ENCODE assay signal across 14 mouse cellular contexts in the genomic region with DNA sequence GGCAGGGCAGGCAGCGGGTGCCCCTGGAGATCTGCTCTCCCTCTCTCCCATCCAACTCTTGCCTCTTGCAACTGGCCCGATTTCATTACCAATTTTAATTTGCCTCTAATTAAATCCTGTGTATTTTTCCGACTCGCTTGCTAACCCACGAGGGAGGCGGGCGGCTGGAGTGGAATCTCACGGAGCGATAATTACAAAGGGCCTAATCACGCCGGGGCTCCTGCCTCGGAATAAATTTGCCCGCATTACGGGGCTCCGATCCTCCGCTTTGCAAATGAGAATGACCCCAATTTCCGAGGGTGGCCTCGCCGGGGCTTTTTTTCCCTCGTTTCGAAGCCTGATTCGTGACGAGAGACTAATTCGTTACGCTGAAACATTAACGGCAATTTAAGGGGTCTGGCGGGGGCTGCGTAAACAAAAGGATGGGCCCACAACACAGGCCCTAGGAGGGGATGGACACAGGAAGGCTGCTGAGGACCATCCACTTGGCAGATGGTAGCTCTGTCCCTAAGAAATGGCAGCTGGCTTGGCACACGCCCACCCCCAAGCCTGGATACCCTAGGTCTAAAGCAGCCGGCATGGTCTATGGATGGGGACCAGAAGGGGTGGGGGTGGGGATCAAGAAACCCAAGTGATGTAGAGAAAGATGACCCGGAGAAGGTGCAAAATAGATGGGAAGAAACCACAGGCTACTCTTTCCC. TPM values are rescaled to one million over a fixed set of nuclear protein-coding genes. Genes with fewer than 3 reads are reported as not detected.
DNase-seq lines count a peak whose midpoint lies in the region; ATAC-seq lines count a peak whose summit lies in the region.
"Had no signal": no experiment of that assay in that cellular context is flagged by ENCODE, and none has a peak within 500 bp of the region (broad histone marks: within the 10 kb centered on the region; RNA-seq: fewer than 3 reads in every experiment).

No protein-coding gene starts in this region.

- peaks cover 61% of the 10 kb centered on the region for H3K4me1 ChIP-seq in forebrain, embryonic 13.5 days
- peaks cover 18% of the 10 kb centered on the region for H3K4me1 ChIP-seq in hindbrain, embryonic 16.5 days (ENCODE audit: control insufficient read depth, insufficient read depth, low read depth, low read length)
- H3K4me1 ChIP-seq in neural tube, embryonic 12.5 days: peaks cover 50% of the 10 kb centered on the region
- peaks cover 13% of the 10 kb centered on the region for H3K4me1 ChIP-seq in intestine, embryonic 15.5 days (replicated peaks)

- H3K27me3 ChIP-seq in forebrain, embryonic 13.5 days: peaks cover 18% of the 10 kb centered on the region
- H3K27me3 ChIP-seq in hindbrain, embryonic 16.5 days (replicated peaks; ENCODE audit: control insufficient read depth, insufficient read depth, low read length): peaks cover 2% of the 10 kb centered on the region; the same call in 1 of the 2 replicates
- H3K27me3 ChIP-seq in neural tube, embryonic 12.5 days (replicated peaks): no peaks in the 10 kb centered on the region
- no peaks in the 10 kb centered on the region for H3K27me3 ChIP-seq in intestine, embryonic 15.5 days (replicated peaks)
- H3K27me3 ChIP-seq: embryonic facial prominence, embryonic 12.5 days; heart, embryonic 15.5 days; liver, embryonic 13.5 days had no signal

- H3K4me2 ChIP-seq in forebrain, embryonic 13.5 days: peak overlapping the region; percentile 39
- peak overlapping the region; percentile 27; the same call in 1 of the 2 replicates for H3K4me2 ChIP-seq in hindbrain, embryonic 16.5 days (ENCODE audit: low read length)
- H3K4me2 ChIP-seq in neural tube, embryonic 12.5 days (replicated peaks): peak overlapping the region; percentile 38
- no peak overlapping the region for H3K4me2 ChIP-seq in intestine, embryonic 15.5 days (replicated peaks)
- H3K4me2 ChIP-seq: embryonic facial prominence, embryonic 12.5 days had no signal

- peaks cover 56% of the 10 kb centered on the region for H3K36me3 ChIP-seq in forebrain, embryonic 13.5 days (ENCODE audit: poor library complexity, severe bottlenecking)
- H3K36me3 ChIP-seq in hindbrain, embryonic 16.5 days (ENCODE audit: control insufficient read depth, insufficient read depth, low read length): peaks cover 17% of the 10 kb centered on the region
- peaks cover 47% of the 10 kb centered on the region for H3K36me3 ChIP-seq in neural tube, embryonic 12.5 days
- H3K36me3 ChIP-seq in intestine, embryonic 15.5 days: peaks cover 48% of the 10 kb centered on the region

- no peak overlapping the region for H3K4me3 ChIP-seq in forebrain, embryonic 13.5 days
- H3K4me3 ChIP-seq in hindbrain, embryonic 16.5 days (ENCODE audit: low read length): no peak overlapping the region
- H3K4me3 ChIP-seq in neural tube, embryonic 12.5 days: no peak overlapping the region
- no peak overlapping the region for H3K4me3 ChIP-seq in intestine, embryonic 15.5 days (replicated peaks)
- H3K4me3 ChIP-seq: embryonic facial prominence, embryonic 12.5 days had no signal

- H3K9ac ChIP-seq in forebrain, embryonic 13.5 days: peak overlapping the region; percentile 34
- peak overlapping the region; percentile 42; the same call in 1 of the 2 replicates for H3K9ac ChIP-seq in hindbrain, embryonic 16.5 days (ENCODE audit: low read depth, low read length)
- no peak overlapping the region for H3K9ac ChIP-seq in neural tube, embryonic 12.5 days
- no peak overlapping the region for H3K9ac ChIP-seq in intestine, embryonic 15.5 days
- H3K9ac ChIP-seq: embryonic facial prominence, embryonic 12.5 days; heart, embryonic 15.5 days; liver, embryonic 13.5 days had no signal

- peak; percentile 51 for ATAC-seq in forebrain, embryonic 13.5 days
- peak; percentile 30 for ATAC-seq in hindbrain, embryonic 16.5 days
- ATAC-seq in neural tube, embryonic 12.5 days (ENCODE audit: low FRiP score, low read depth): peak; percentile 35
- ATAC-seq in intestine, embryonic 15.5 days: no peak

- peak; percentile 27 for DNase-seq in cerebellum, adult 9-10 months
- DNase-seq in cerebellum, adult 8-10 months: no peak
- DNase-seq in right cerebral cortex, postnatal 4 days: no peak
- no peak for DNase-seq in ovary, adult 18-20 months (ENCODE audit: low spot score)
- DNase-seq: adrenal gland, adult 8-10 months; cerebellum, adult 11 months; lung, postnatal 14 days had no signal

- no peaks in the 10 kb centered on the region for H3K9me3 ChIP-seq in forebrain, embryonic 13.5 days (replicated peaks)
- no peaks in the 10 kb centered on the region for H3K9me3 ChIP-seq in hindbrain, embryonic 16.5 days (ENCODE audit: control insufficient read depth, low read length)
- no peaks in the 10 kb centered on the region for H3K9me3 ChIP-seq in neural tube, embryonic 12.5 days
- no peaks in the 10 kb centered on the region for H3K9me3 ChIP-seq in intestine, embryonic 15.5 days
- H3K9me3 ChIP-seq: embryonic facial prominence, embryonic 12.5 days; heart, embryonic 15.5 days; liver, embryonic 13.5 days had no signal

- H3K27ac ChIP-seq in forebrain, embryonic 13.5 days: peak overlapping the region; percentile 86
- H3K27ac ChIP-seq in hindbrain, embryonic 16.5 days (ENCODE audit: low read depth, low read length): peak overlapping the region; percentile 62
- H3K27ac ChIP-seq in neural tube, embryonic 12.5 days: peak overlapping the region; percentile 33; the same call in 1 of the 2 replicates
- H3K27ac ChIP-seq in intestine, embryonic 15.5 days: no peak overlapping the region
- H3K27ac ChIP-seq: embryonic facial prominence, embryonic 12.5 days; heart, embryonic 15.5 days; liver, embryonic 13.5 days had no signal

- WGBS in forebrain, embryonic 13.5 days: 22% methylated on average over 31 of the region's 31 CpGs
- WGBS in hindbrain, embryonic 16.5 days: 28% methylated on average over 31 of the region's 31 CpGs
- WGBS in neural tube, embryonic 12.5 days: 39% methylated on average over 31 of the region's 31 CpGs
- 85% methylated on average over 31 of the region's 31 CpGs for WGBS in intestine, embryonic 15.5 days

RNA-seq across cellular contexts. Expression of a gene that starts 38.0 kb away (rescaled TPM):
- polyA plus RNA-seq in forebrain, embryonic 13.5 days (2015; fragmentation: Nextera tagmentation; extraction: Ambion mirVana): 2.6 and 3.1 TPM in 2 replicates
- polyA plus RNA-seq in hindbrain, embryonic 16.5 days (2015; fragmentation: Nextera tagmentation; extraction: Ambion mirVana): 2.7 and 3.9 TPM in 2 replicates
- 12.9 and 13.9 TPM in 2 replicates for polyA plus RNA-seq in neural tube, embryonic 12.5 days (2016; fragmentation: Nextera tagmentation; extraction: Ambion mirVana)
- 8.3 and 9.5 TPM in 2 replicates for polyA plus RNA-seq in intestine, embryonic 15.5 days (2015; fragmentation: Nextera tagmentation; extraction: Ambion mirVana)

RNA-seq across cellular contexts. Expression of a gene that starts 52.0 kb away (rescaled TPM):
- polyA plus RNA-seq in forebrain, embryonic 13.5 days (2015; fragmentation: Nextera tagmentation; extraction: Ambion mirVana): 13.4 and 15.6 TPM in 2 replicates
- 27.4 and 31.8 TPM in 2 replicates for polyA plus RNA-seq in hindbrain, embryonic 16.5 days (2015; fragmentation: Nextera tagmentation; extraction: Ambion mirVana)
- polyA plus RNA-seq in neural tube, embryonic 12.5 days (2016; fragmentation: Nextera tagmentation; extraction: Ambion mirVana): 30.4 and 31.8 TPM in 2 replicates
- 22.3 and 24.9 TPM in 2 replicates for polyA plus RNA-seq in intestine, embryonic 15.5 days (2015; fragmentation: Nextera tagmentation; extraction: Ambion mirVana)

Comparison
In these comparisons a context has a peak if more than half of its experiments do, and no peak if none do; other contexts are left out.
1. H3K9ac ChIP-seq: peak in forebrain, embryonic 13.5 days (single experiment) and hindbrain, embryonic 16.5 days (single experiment); none in neural tube, embryonic 12.5 days (single experiment) and intestine, embryonic 15.5 days (single experiment).